Mouse (Mus musculus) limb, embryonic 14.5 days (tissue): ENCODE data around the gene Vps54. TPM values are rescaled to one million over a fixed set of nuclear protein-coding genes. Genes with fewer than 3 reads are reported as not detected.

ENCODE experiments used
- ATAC-seq: fragments of 200-750 bp; cut with Nextera tagmentation; 2 replicates; pipeline ENCODE4 v1.8.0; 2017; ENCODE audit warnings: low read depth, moderate number of reproducible peaks, moderate TSS enrichment; ENCODE audit not compliant: low FRiP score
- DNase-seq: peaks from one replicate; pipeline ENCODE4 v3.0.0-alpha.2; 2015; ENCODE audit warnings: low spot score
- H3K27ac ChIP-seq: fragments of 300-500 bp; sonication (generic); replicated peaks from 2 replicates; pipeline ENCODE4 v1.5.1; 2014; ENCODE audit warnings: low read depth, mild to moderate bottlenecking, low read length, moderate library complexity, mixed read lengths
- H3K27me3 ChIP-seq: fragments of 300-500 bp; sonication (generic); 2 replicates; pipeline ENCODE4 v1.6.1; 2014; ENCODE audit warnings: low read length, mixed read lengths; ENCODE audit not compliant: control insufficient read depth, insufficient read depth
- H3K36me3 ChIP-seq: fragments of 300-500 bp; sonication (generic); 2 replicates; pipeline ENCODE4 v1.6.1; 2014; ENCODE audit warnings: mild to moderate bottlenecking, low read length, moderate library complexity, mixed read lengths; ENCODE audit not compliant: control insufficient read depth, insufficient read depth
- H3K4me1 ChIP-seq: fragments of 300-500 bp; sonication (generic); 2 replicates; pipeline ENCODE4 v1.6.1; 2014; ENCODE audit warnings: antibody characterized with exemption, low read length, mixed read lengths; ENCODE audit not compliant: control insufficient read depth, insufficient read depth
- H3K4me2 ChIP-seq: fragments of 300-500 bp; sonication (generic); replicated peaks from 2 replicates; pipeline ENCODE4 v1.6.1; 2014; ENCODE audit warnings: low read depth, mild to moderate bottlenecking, low read length, moderate library complexity; ENCODE audit not compliant: severe bottlenecking
- H3K4me3 ChIP-seq: fragments of 300-500 bp; sonication (generic); replicated peaks from 2 replicates; pipeline ENCODE4 v1.5.1; 2014; ENCODE audit warnings: low read length
- H3K9ac ChIP-seq: fragments of 300-500 bp; sonication (generic); 2 replicates; pipeline ENCODE4 v1.6.1; 2014; ENCODE audit warnings: mild to moderate bottlenecking, low read depth, low read length, moderate library complexity; ENCODE audit not compliant: severe bottlenecking
- H3K9me3 ChIP-seq: fragments of 300-500 bp; sonication (generic); 2 replicates; pipeline ENCODE4 v1.6.1; 2016; ENCODE audit warnings: low read length; ENCODE audit not compliant: control insufficient read depth
- POLR2A ChIP-seq: fragments of 200-500 bp; IDR thresholded peaks from 2 replicates; pipeline ENCODE4 v1.8.0; 2012; ENCODE audit warnings: inconsistent platforms, mild to moderate bottlenecking, moderate library complexity, borderline replicate concordance; ENCODE audit not compliant: insufficient read depth, insufficient read length; ENCODE audit errors: extremely low read depth
- WGBS: fragments of 180-500 bp; shearing (Covaris S2); extraction: QIAGEN DNeasy Blood & Tissue Kit; methylation state at CpG from one replicate; pipeline ENCODE4 v1.1.7; 2014; 5-methylcytosine and 5-hydroxymethylcytosine counted together
- polyA plus RNA-seq, 2 experiments: library from polyadenylated mRNA; depleted of rRNA in 1 of 2; stranded (reverse) in 1 of 2; unstranded in 1 of 2; fragments of >200 nt; fragmentation: Nextera tagmentation in 1 of 2; extraction: Ambion mirVana in 1 of 2; gene quantifications; 2 replicates each; pipeline versions ENCODE4 v1.2.1 to v1.2.3; 2012 to 2014

Gene Vps54
- polyA plus RNA-seq, 2 experiments: 15.3 to 28.6 TPM

- Histone ChIP-seq H3K27ac (no peak overlapping the region), H3K9me3 (no peaks in the 10 kb centered on the region), H3K9ac (no peak overlapping the region), H3K4me3 (no peak overlapping the region), H3K36me3 (no peaks in the 10 kb centered on the region), H3K4me1 (no peaks in the 10 kb centered on the region), H3K27me3 (no peaks in the 10 kb centered on the region), H3K4me2 (no peak overlapping the region)
- TF ChIP-seq POLR2A: no peak
- ATAC-seq (no peak), DNase-seq (no peak)
- 90% methylated on average over 2 of the region's 2 CpGs for WGBS
Measured at GRCm38 (mm10) chr11:21219281-21219680, 19.8 kb upstream of the Vps54 start.

GRCm38 (mm10) chr11:21219851-21220587 is 19.1 kb upstream of the Vps54 start:
- WGBS: 87% methylated on average over 8 of the region's 8 CpGs

DNA sequence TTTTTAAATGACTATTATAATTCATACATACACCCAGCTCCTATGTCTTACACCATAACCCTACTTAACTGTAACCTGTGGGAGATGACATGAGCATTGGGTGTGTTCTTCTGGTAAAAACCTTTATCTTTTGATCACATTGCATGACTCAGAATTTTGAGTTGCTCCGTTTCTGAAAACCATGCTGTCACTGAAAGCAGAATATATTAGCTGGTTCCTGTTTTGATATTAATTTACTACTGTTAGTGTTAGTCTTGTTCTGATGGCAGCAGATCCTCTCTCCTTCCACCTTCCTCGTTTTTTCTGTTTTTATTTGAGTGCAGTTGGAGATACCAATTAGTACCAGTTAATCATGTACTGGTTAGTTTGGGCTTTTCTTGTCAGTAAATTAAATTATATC is 18.3 kb upstream of the Vps54 start:
- no peaks in the 10 kb centered on the region for H3K9me3 ChIP-seq
- 64% methylated on average over 2 of the region's 2 CpGs for WGBS
- ATAC-seq: no peak
- no peaks in the 10 kb centered on the region for H3K36me3 ChIP-seq
- H3K27ac ChIP-seq: no peak overlapping the region
- H3K4me3 ChIP-seq: no peak overlapping the region
- DNase-seq: no peak
- no peaks in the 10 kb centered on the region for H3K27me3 ChIP-seq
- no peak overlapping the region for H3K9ac ChIP-seq
- no peak for TF ChIP-seq POLR2A
- no peaks in the 10 kb centered on the region for H3K4me1 ChIP-seq
- no peak overlapping the region for H3K4me2 ChIP-seq

More at GRCm38 (mm10) chr11:21219851-21220587, 19.1 kb upstream of the Vps54 start:
- ATAC-seq: no peak
- Histone ChIP-seq H3K4me1 (no peaks in the 10 kb centered on the region), H3K4me3 (no peak overlapping the region), H3K27me3 (no peaks in the 10 kb centered on the region), H3K4me2 (no peak overlapping the region), H3K36me3 (no peaks in the 10 kb centered on the region), H3K9me3 (no peaks in the 10 kb centered on the region), H3K9ac (no peak overlapping the region), H3K27ac (no peak overlapping the region)
- TF ChIP-seq POLR2A: no peak
- DNase-seq: no peak

DNA sequence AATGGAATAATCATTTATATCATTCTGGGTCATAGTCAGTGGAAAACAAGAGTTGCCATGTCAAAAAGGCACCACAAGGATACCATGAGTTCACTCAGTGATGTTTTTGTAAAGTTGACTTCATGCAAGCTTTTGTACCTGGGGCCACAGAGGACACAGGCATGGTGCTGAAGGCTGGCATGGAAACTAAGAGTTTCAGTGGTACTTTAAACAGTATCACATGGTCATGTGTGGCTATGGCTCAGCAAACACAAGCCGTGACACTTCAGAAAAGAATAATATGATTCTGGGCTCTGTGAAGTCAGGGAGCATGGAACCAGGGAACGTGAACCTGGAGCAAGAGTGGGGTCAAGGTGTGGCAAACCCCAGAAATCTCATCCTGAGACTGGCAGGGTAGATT is 17.7 kb upstream of the Vps54 start:
- Histone ChIP-seq H3K4me1 (no peaks in the 10 kb centered on the region), H3K4me3 (no peak overlapping the region), H3K9me3 (no peaks in the 10 kb centered on the region), H3K4me2 (no peak overlapping the region), H3K27me3 (no peaks in the 10 kb centered on the region), H3K36me3 (no peaks in the 10 kb centered on the region), H3K9ac (no peak overlapping the region), H3K27ac (no peak overlapping the region)
- 88% methylated on average over 2 of the region's 2 CpGs for WGBS
- ATAC-seq (no peak), DNase-seq (no peak)
- no peak for TF ChIP-seq POLR2A

- H3K36me3 ChIP-seq: no peaks in the 10 kb centered on the region
- no peaks in the 10 kb centered on the region for H3K27me3 ChIP-seq
- DNase-seq (no peak), ATAC-seq (no peak)
- H3K9ac ChIP-seq: no peak overlapping the region
- H3K4me3 ChIP-seq: no peak overlapping the region
- TF ChIP-seq POLR2A: no peak
- H3K4me2 ChIP-seq: no peak overlapping the region
- no peaks in the 10 kb centered on the region for H3K9me3 ChIP-seq
- no peaks in the 10 kb centered on the region for H3K4me1 ChIP-seq
- WGBS: 61% methylated on average over 4 of the region's 4 CpGs
- H3K27ac ChIP-seq: no peak overlapping the region
Measured at GRCm38 (mm10) chr11:21222606-21223207, 16.4 kb upstream of the Vps54 start.

GRCm38 (mm10) chr11:21223539-21223938 is 15.5 kb upstream of the Vps54 start:
- no peaks in the 10 kb centered on the region for H3K36me3 ChIP-seq
- no peaks in the 10 kb centered on the region for H3K4me1 ChIP-seq
- H3K9ac ChIP-seq: no peak overlapping the region
- DNase-seq (no peak), ATAC-seq (no peak)
- H3K4me3 ChIP-seq: no peak overlapping the region
- H3K9me3 ChIP-seq: no peaks in the 10 kb centered on the region
- H3K4me2 ChIP-seq: no peak overlapping the region
- H3K27ac ChIP-seq: no peak overlapping the region
- H3K27me3 ChIP-seq: no peaks in the 10 kb centered on the region
- 88% methylated on average over 3 of the region's 3 CpGs for WGBS
- TF ChIP-seq POLR2A: no peak
